ENCODE assay signal across 18 mouse cellular contexts in genomic region chr4:77317060-77317680, GRCm38 (mm10).
DNase-seq lines count a peak whose midpoint lies in the region; ATAC-seq and TF ChIP-seq lines count a peak whose summit lies in the region.
"Had no signal": no experiment of that assay in that cellular context is flagged by ENCODE, and none has a peak within 500 bp of the region (broad histone marks: within the 10 kb centered on the region; RNA-seq: fewer than 3 reads in every experiment).

No protein-coding gene starts in this region.

- WGBS in embryonic facial prominence, embryonic 14.5 days = 42% methylated on average over 10 of the region's 10 CpGs
- WGBS in embryonic facial prominence, embryonic 10.5 days = 57% methylated on average over 10 of the region's 10 CpGs
- WGBS in forebrain, embryonic 15.5 days = 23% methylated on average over 10 of the region's 10 CpGs
- 24% methylated on average over 10 of the region's 10 CpGs for WGBS in hindbrain, postnatal 0 days
- WGBS in neural tube, embryonic 14.5 days = 32% methylated on average over 10 of the region's 10 CpGs

- no peak for TF ChIP-seq CTCF in hindbrain, postnatal 0 days (IDR thresholded peaks at IDR 0.05; ENCODE audit: low read depth)

- no peak overlapping the region for H3K4me3 ChIP-seq in embryonic facial prominence, embryonic 14.5 days (ENCODE audit: low read depth, low read length)
- H3K4me3 ChIP-seq in embryonic facial prominence, embryonic 10.5 days = no peak overlapping the region
- H3K4me3 ChIP-seq in forebrain, embryonic 15.5 days = no peak overlapping the region
- no peak overlapping the region for H3K4me3 ChIP-seq in hindbrain, postnatal 0 days (ENCODE audit: low read length)
- no peak overlapping the region for H3K4me3 ChIP-seq in neural tube, embryonic 14.5 days (ENCODE audit: low read depth, low read length)
- H3K4me3 ChIP-seq: embryonic facial prominence, embryonic 15.5 days; heart, embryonic 13.5 days; limb, embryonic 13.5 days; liver, embryonic 15.5 days had no signal

- H3K4me1 ChIP-seq in embryonic facial prominence, embryonic 14.5 days (ENCODE audit: control insufficient read depth, insufficient read depth, low read length) = no peaks in the 10 kb centered on the region
- H3K4me1 ChIP-seq in embryonic facial prominence, embryonic 10.5 days = no peaks in the 10 kb centered on the region
- peaks cover 13% of the 10 kb centered on the region for H3K4me1 ChIP-seq in forebrain, embryonic 15.5 days
- H3K4me1 ChIP-seq in hindbrain, postnatal 0 days (ENCODE audit: insufficient read depth, low read length) = no peaks in the 10 kb centered on the region
- peaks cover 5% of the 10 kb centered on the region; the same call in 1 of the 2 replicates for H3K4me1 ChIP-seq in neural tube, embryonic 14.5 days (ENCODE audit: control insufficient read depth, insufficient read depth, low read length)
- H3K4me1 ChIP-seq: embryonic facial prominence, embryonic 15.5 days; heart, embryonic 13.5 days; limb, embryonic 13.5 days; liver, embryonic 15.5 days had no signal

- no peak overlapping the region for H3K9ac ChIP-seq in embryonic facial prominence, embryonic 14.5 days (ENCODE audit: low read depth, low read length)
- no peak overlapping the region for H3K9ac ChIP-seq in forebrain, embryonic 15.5 days (replicated peaks)
- H3K9ac ChIP-seq in hindbrain, postnatal 0 days (replicated peaks; ENCODE audit: low read length) = no peak overlapping the region
- no peak overlapping the region for H3K9ac ChIP-seq in neural tube, embryonic 14.5 days (replicated peaks; ENCODE audit: low read depth, low read length)
- H3K9ac ChIP-seq: embryonic facial prominence, embryonic 15.5 days; heart, embryonic 13.5 days; limb, embryonic 13.5 days; liver, embryonic 15.5 days had no signal

- H3K4me2 ChIP-seq in embryonic facial prominence, embryonic 14.5 days (ENCODE audit: low read depth, low read length) = no peak overlapping the region
- H3K4me2 ChIP-seq in forebrain, embryonic 15.5 days (replicated peaks) = no peak overlapping the region
- no peak overlapping the region for H3K4me2 ChIP-seq in hindbrain, postnatal 0 days (ENCODE audit: low read depth, low read length)
- H3K4me2 ChIP-seq in neural tube, embryonic 14.5 days (ENCODE audit: low read depth, low read length) = no peak overlapping the region
- H3K4me2 ChIP-seq: embryonic facial prominence, embryonic 15.5 days; heart, embryonic 13.5 days; limb, embryonic 13.5 days; liver, embryonic 15.5 days had no signal

- no peaks in the 10 kb centered on the region for H3K27me3 ChIP-seq in embryonic facial prominence, embryonic 14.5 days (replicated peaks; ENCODE audit: control insufficient read depth, insufficient read depth, low read length)
- no peaks in the 10 kb centered on the region for H3K27me3 ChIP-seq in embryonic facial prominence, embryonic 10.5 days (replicated peaks; ENCODE audit: low read depth, poor library complexity, severe bottlenecking)
- no peaks in the 10 kb centered on the region for H3K27me3 ChIP-seq in forebrain, embryonic 15.5 days
- no peaks in the 10 kb centered on the region for H3K27me3 ChIP-seq in hindbrain, postnatal 0 days (ENCODE audit: insufficient read depth, low read length)
- no peaks in the 10 kb centered on the region for H3K27me3 ChIP-seq in neural tube, embryonic 14.5 days (ENCODE audit: control insufficient read depth, insufficient read depth, low read length)
- H3K27me3 ChIP-seq: embryonic facial prominence, embryonic 15.5 days; heart, embryonic 13.5 days; limb, embryonic 13.5 days; liver, embryonic 15.5 days had no signal

- no peak overlapping the region for H3K27ac ChIP-seq in embryonic facial prominence, embryonic 14.5 days (replicated peaks; ENCODE audit: low read depth, low read length)
- H3K27ac ChIP-seq in embryonic facial prominence, embryonic 10.5 days (replicated peaks) = no peak overlapping the region
- no peak overlapping the region for H3K27ac ChIP-seq in forebrain, embryonic 15.5 days (replicated peaks)
- no peak overlapping the region for H3K27ac ChIP-seq in hindbrain, postnatal 0 days
- H3K27ac ChIP-seq in neural tube, embryonic 14.5 days (ENCODE audit: low read depth, low read length) = no peak overlapping the region
- H3K27ac ChIP-seq: embryonic facial prominence, embryonic 15.5 days; heart, embryonic 13.5 days; limb, embryonic 13.5 days; liver, embryonic 15.5 days; stomach, postnatal 0 days had no signal

- H3K36me3 ChIP-seq in embryonic facial prominence, embryonic 14.5 days (ENCODE audit: control insufficient read depth, insufficient read depth, low read length) = no peaks in the 10 kb centered on the region
- H3K36me3 ChIP-seq in embryonic facial prominence, embryonic 10.5 days (replicated peaks) = no peaks in the 10 kb centered on the region
- no peaks in the 10 kb centered on the region for H3K36me3 ChIP-seq in forebrain, embryonic 15.5 days
- no peaks in the 10 kb centered on the region for H3K36me3 ChIP-seq in hindbrain, postnatal 0 days (ENCODE audit: insufficient read depth, low read length)
- no peaks in the 10 kb centered on the region for H3K36me3 ChIP-seq in neural tube, embryonic 14.5 days (ENCODE audit: control insufficient read depth, insufficient read depth, low read length)
- H3K36me3 ChIP-seq: embryonic facial prominence, embryonic 15.5 days; heart, embryonic 13.5 days; limb, embryonic 13.5 days; liver, embryonic 15.5 days had no signal

- ATAC-seq in embryonic facial prominence, embryonic 14.5 days (ENCODE audit: low read depth) = no peak
- ATAC-seq in forebrain, embryonic 15.5 days (replicated peaks) = peak; percentile 80
- no peak for ATAC-seq in hindbrain, postnatal 0 days
- ATAC-seq in neural tube, embryonic 14.5 days (ENCODE audit: low read depth) = peak; percentile 28; the same call in 1 of the 2 replicates
- ATAC-seq in megakaryocyte, adult 5-6 weeks (ENCODE audit: poor library complexity, severe bottlenecking) = no peak
- no peak for ATAC-seq in CD4-positive, CD25-positive, alpha-beta regulatory T cell, adult 4 months
- ATAC-seq: activated CD4-positive, CD25-positive, alpha-beta regulatory T cell, adult 4 months had no signal

- no peaks in the 10 kb centered on the region; the same call in 1 of the 2 replicates for H3K9me3 ChIP-seq in embryonic facial prominence, embryonic 14.5 days (ENCODE audit: control insufficient read depth, low read length)
- no peaks in the 10 kb centered on the region for H3K9me3 ChIP-seq in embryonic facial prominence, embryonic 10.5 days
- H3K9me3 ChIP-seq in forebrain, embryonic 15.5 days = no peaks in the 10 kb centered on the region
- no peaks in the 10 kb centered on the region for H3K9me3 ChIP-seq in hindbrain, postnatal 0 days (ENCODE audit: low read length)
- no peaks in the 10 kb centered on the region for H3K9me3 ChIP-seq in neural tube, embryonic 14.5 days (ENCODE audit: control insufficient read depth, low read length)
- H3K9me3 ChIP-seq: embryonic facial prominence, embryonic 15.5 days; heart, embryonic 13.5 days; limb, embryonic 13.5 days; liver, embryonic 15.5 days had no signal

- intact Hi-C loops in left cerebral cortex, postnatal 4 days (cut with DNase I) = no loop called here

- peak; percentile 34 for DNase-seq in embryonic facial prominence, embryonic 14.5 days (ENCODE audit: low spot score)
- DNase-seq in embryonic facial prominence, embryonic 10.5 days (ENCODE audit: low spot score) = no peak
- DNase-seq in hindbrain, postnatal 0 days (ENCODE audit: low spot score) = peak; percentile 53
- no peak for DNase-seq in left cerebral cortex, postnatal 4 days
- DNase-seq: cerebellum, adult 18-20 months; kidney, adult 9 months; lung, postnatal 10 days; thymus, postnatal 25 days had no signal

Comparison
In these comparisons a context has a peak if more than half of its experiments do, and no peak if none do; other contexts are left out.
1. DNase-seq: peak in embryonic facial prominence, embryonic 14.5 days (single experiment) and hindbrain, postnatal 0 days (single experiment); none in embryonic facial prominence, embryonic 10.5 days (single experiment) and left cerebral cortex, postnatal 4 days (single experiment).
2. ATAC-seq: peak in forebrain, embryonic 15.5 days (single experiment) and neural tube, embryonic 14.5 days (single experiment); none in embryonic facial prominence, embryonic 14.5 days (single experiment), hindbrain, postnatal 0 days (single experiment), megakaryocyte, adult 5-6 weeks (single experiment) and CD4-positive, CD25-positive, alpha-beta regulatory T cell, adult 4 months (single experiment).